Mouse (Mus musculus) cerebral cortex, adult 2 months (tissue): ENCODE data around the gene Gata5.

ENCODE experiments used
- WGBS: fragments of 180-500 bp; shearing (Covaris S2); methylation state at CpG from one replicate; pipeline ENCODE4 v1.1.7; 2018; 5-methylcytosine and 5-hydroxymethylcytosine counted together

Gata5 gene

GRCm38 (mm10) chr2:180334551-180334986 lies at the start of gene Gata5:
Gata5 (minus strand) TSS chr2:180334699.
- under 1% methylated on average over 33 of the region's 33 CpGs for WGBS

DNA sequence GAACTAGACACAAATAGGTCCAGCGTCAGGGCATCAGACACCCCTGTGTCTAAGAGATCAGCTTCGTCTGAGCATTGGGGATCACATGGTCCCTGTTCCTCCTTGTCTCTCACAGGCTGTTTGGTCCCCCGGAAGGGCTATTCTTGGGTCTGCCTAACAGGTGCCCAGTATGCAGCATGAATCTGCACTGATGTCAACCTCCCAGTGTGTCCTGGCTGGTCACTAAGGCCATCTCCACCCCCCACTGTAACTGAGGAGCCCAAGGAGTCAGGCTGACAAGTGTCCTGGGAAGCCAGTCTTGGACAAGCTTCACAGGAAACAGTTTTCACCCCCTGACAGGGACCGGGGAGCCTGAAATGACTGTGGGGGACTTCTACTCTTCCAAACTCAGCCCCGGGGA lies 42.2 kb upstream of the Gata5 start:
- 87% methylated on average over 5 of the region's 5 CpGs for WGBS

DNA sequence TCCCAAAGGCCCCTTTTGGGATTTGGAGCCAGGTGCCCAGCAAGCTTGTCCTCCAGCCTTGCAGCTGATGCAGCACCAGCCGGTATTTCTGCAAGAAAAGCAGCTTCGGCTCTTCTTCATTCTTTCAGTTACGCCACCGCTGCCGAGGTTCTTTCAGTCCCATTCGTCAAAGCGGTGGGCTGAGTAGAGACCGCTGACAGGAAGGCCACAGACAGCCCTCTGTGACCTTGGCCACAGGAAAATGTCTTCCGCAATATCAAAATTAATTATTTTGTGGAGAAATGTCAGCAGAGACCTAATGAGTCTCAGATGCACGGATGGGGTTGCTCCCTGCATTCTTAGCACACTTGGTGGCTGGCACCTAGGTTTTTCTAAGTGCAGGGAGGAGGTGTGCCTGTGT lies 38.8 kb upstream of the Gata5 start:
- WGBS: 89% methylated on average over 10 of the region's 10 CpGs

- 86% methylated on average over 5 of the region's 5 CpGs for WGBS
Measured at GRCm38 (mm10) chr2:180368359-180368758, 33.9 kb upstream of the Gata5 start.

- 89% methylated on average over 4 of the region's 4 CpGs for WGBS
Measured at GRCm38 (mm10) chr2:180367350-180367749, 32.9 kb upstream of the Gata5 start.

- 96% methylated on average over 3 of the region's 3 CpGs for WGBS
Measured at GRCm38 (mm10) chr2:180363434-180363720, 28.9 kb upstream of the Gata5 start.

- WGBS: 70% methylated on average over 7 of the region's 7 CpGs
Measured at GRCm38 (mm10) chr2:180362585-180363433, 28.3 kb upstream of the Gata5 start.

DNA sequence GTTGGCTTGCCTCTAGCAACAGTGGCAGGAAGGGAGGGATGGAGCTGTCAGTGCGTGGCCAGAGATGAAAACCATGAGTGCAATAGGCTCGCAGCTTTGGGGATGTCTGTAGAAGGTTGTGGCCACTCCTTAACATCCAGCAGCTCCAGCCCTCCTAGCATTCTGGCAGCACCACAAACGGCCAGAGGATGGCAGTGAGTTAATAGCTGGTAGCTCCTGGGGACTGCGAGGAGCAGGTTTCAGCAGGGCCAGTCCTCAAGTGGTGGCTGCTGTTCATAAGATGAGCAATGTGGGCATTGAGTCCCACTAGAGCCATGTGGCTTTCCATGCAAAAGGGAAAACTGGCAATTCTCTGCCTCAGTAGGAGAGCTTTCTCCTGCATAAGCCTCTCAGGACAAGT lies 24.6 kb upstream of the Gata5 start:
- WGBS: 36% methylated on average over 4 of the region's 4 CpGs

GRCm38 (mm10) chr2:180353338-180353737 lies 18.8 kb upstream of the Gata5 start:
- 43% methylated on average over 20 of the region's 20 CpGs for WGBS

GRCm38 (mm10) chr2:180350700-180351099 lies 16.2 kb upstream of the Gata5 start:
- WGBS: 65% methylated on average over 2 of the region's 2 CpGs

DNA sequence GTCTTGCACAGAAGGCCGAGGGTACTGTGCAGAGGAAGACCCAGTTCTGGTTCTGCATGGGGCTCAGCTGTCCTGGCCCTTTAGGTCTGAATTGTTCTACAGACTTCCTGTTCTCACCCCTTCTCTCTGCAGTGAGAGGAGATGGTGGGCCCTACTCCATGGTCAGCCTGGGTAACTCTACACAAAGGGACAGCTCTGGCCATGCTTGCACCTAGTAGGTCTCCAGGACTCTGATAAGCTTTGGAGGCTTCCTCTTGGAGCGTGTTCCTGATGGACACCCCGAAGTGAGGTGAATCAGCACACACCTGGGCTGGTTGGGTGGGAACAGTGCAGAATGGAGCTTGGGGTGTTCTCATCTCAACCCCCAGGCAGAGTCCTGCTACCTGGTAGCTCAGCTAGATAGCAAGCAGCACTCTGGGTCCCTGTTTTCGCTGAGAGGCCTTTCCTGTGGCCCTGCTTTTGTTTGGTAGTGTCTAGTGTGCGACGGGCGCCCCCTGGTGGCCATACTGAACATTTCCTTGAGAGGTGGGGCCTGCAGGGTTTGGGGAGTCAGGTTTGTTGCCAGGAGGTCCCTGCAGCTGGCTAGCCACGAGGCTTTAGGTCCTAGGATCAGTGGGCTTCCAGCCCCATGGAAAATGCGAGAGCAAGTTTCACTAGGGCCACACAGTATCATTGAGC lies 12.5 kb upstream of the Gata5 start:
- 30% methylated on average over 9 of the region's 9 CpGs for WGBS

DNA sequence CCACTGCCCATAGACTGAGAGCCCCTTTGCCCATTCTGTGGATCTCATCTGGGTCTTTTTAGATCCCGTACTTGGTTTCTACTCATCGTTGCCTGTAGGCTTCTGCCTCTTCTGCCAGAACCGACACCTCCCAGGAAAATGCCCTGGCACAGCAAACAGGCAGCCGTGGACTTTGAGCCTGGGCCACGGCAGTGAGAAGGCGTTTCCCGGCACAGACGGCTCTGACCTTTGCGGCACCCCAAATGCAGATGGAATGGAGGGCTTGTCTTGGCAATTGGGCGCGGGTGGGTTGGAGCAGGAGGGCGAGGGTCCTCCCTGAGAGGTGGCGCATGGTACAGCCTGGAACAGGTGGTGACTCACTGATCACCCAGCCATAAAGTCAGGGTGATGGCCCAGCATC lies 8.6 kb upstream of the Gata5 start:
- 93% methylated on average over 13 of the region's 13 CpGs for WGBS

DNA sequence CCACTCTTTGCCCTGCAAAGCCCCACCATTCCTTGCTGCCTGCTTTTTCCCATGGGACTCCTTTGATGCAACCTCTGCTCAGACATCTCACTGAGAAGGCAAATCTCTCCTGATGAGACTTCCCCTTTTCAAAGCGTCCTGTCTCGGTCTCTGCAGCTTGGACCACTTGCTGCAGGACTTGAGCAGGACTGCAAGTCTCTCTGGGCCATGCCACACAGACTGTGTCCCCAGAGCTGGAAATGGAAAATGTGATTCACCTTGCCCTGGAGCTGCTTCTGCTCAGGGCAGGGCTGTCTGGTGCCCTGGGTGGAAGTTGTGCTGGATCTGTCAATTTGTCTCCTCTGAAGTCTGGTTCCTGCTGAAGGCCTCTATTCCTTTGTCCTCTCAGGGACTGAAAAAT lies 7.7 kb upstream of the Gata5 start:
- 75% methylated on average over 2 of the region's 2 CpGs for WGBS

DNA sequence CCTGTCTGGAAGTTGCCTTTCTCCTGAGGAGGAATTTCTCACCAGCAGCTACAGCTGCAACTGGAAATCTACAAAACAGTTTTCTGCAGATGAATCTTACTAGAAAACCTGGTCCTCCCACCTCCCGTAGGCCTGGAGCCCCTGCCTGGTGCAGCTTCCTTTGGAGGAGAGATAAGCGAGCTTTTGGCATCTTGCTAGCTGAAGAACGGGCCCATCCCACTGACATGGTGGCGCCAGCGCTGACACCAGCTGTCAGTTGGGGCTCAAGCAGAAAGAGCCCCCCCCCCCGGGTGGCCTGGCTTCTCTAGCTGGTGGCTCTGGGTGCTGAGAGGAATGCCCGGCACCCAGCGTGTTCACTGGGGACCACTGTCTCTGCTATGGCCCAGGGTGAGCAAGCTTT lies 6.7 kb upstream of the Gata5 start:
- WGBS: 80% methylated on average over 8 of the region's 8 CpGs

GRCm38 (mm10) chr2:180339886-180340285 lies 5.4 kb upstream of the Gata5 start:
- WGBS: 70% methylated on average over 11 of the region's 11 CpGs

- 2% methylated on average over 69 of the region's 69 CpGs for WGBS
Measured at GRCm38 (mm10) chr2:180333778-180334550, 535 bp downstream of the Gata5 start.

DNA sequence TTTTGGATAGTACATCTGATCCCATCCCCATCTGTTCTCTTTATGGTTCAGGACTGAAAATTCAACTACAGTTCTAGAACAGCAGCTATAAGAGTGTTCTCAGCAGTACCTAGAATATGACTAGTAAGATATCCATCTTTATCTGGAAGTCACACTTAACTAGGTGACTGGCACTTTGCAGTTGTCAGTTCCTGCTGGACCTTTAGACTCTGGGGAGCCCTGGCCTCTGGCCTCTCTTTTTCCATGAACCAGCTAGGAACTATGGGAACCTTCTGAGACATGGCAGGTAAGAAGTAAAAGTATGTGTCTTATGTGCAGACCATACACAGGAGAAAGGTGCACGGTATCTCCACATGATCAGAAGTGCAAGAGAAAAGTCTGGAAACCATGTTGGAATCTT lies 5.0 kb downstream of the Gata5 start:
- 98% methylated on average over 1 of the region's 1 CpGs for WGBS

GRCm38 (mm10) chr2:180322674-180323355 lies 11.7 kb downstream of the Gata5 start:
- 68% methylated on average over 14 of the region's 14 CpGs for WGBS

DNA sequence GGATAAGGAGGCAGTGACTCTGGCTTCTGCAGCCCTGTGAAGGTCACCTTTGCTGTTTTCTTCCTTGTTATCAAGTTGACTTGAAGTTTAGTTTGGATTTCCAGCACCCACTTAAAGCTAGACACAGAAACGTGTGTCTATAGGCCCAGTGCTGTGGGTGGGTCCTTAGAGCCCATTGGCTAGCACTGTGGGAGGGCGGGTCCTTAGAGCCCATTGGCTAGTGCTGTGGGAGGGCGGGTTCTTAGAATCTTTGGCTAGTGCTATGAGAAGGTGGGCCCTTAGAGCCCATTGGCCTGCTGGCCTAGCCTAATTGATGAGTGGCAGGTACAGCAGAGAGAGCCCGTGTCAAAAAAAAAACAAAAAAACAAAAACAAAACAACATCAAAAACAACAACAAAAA lies 14.3 kb downstream of the Gata5 start:
- 86% methylated on average over 4 of the region's 4 CpGs for WGBS

GRCm38 (mm10) chr2:180317591-180317990 lies 16.9 kb downstream of the Gata5 start:
- 82% methylated on average over 7 of the region's 7 CpGs for WGBS

GRCm38 (mm10) chr2:180314292-180314691 lies 20.2 kb downstream of the Gata5 start:
- whole genome bisulfite sequencing: 86% methylated on average over 2 of the region's 2 CpGs

GRCm38 (mm10) chr2:180311147-180311546 lies 23.4 kb downstream of the Gata5 start:
- WGBS: 90% methylated on average over 4 of the region's 4 CpGs
